8 mouse cellular contexts compared by ENCODE assay signal in genomic region chr16:31592014-31592871, GRCm38 (mm10).
DNase-seq lines count a peak whose midpoint lies in the region; ATAC-seq and TF ChIP-seq lines count a peak whose summit lies in the region.

No protein-coding gene starts in this region.

- no peaks in the 10 kb centered on the region for H3K27me3 ChIP-seq in midbrain, embryonic 11.5 days (ENCODE audit: control insufficient read depth, insufficient read depth, low read length)
- no peaks in the 10 kb centered on the region for H3K27me3 ChIP-seq in small intestine, adult 2 months (ENCODE audit: control insufficient read depth, insufficient read depth, low read length)

- TF ChIP-seq POLR2A in small intestine, adult 2 months (IDR thresholded peaks at IDR 0.05; ENCODE audit: low read depth, low read length) = no peak

- H3K4me2 ChIP-seq in midbrain, embryonic 11.5 days = no peak overlapping the region

- H3K4me3 ChIP-seq in midbrain, embryonic 11.5 days (ENCODE audit: low read depth, low read length) = no peak overlapping the region
- no peak overlapping the region for H3K4me3 ChIP-seq in small intestine, adult 2 months (ENCODE audit: low read depth, low read length)

- peak; percentile 39 for DNase-seq in adrenal gland, postnatal 25 days
- DNase-seq in embryo, embryonic 11 days = peak; percentile 90
- peak; percentile 75 for DNase-seq in gonadal fat pad, adult 2 months (ENCODE audit: low read depth)
- DNase-seq in kidney, adult 11 months = peak; percentile 48
- DNase-seq in left cerebral cortex, postnatal 36 days (ENCODE audit: low spot score in 2 of 2) = peak; percentile 56 to 61
- DNase-seq in midbrain, embryonic 11.5 days (ENCODE audit: low spot score, missing footprints) = peak; percentile 96
- no peak for DNase-seq in thymus, postnatal 36 days

- peaks cover 19% of the 10 kb centered on the region for H3K4me1 ChIP-seq in midbrain, embryonic 11.5 days (ENCODE audit: control insufficient read depth, insufficient read depth, low read length)
- H3K4me1 ChIP-seq in small intestine, adult 2 months (ENCODE audit: control insufficient read depth, insufficient read depth, insufficient read length, low read length) = peaks cover 5% of the 10 kb centered on the region; the same call in 1 of the 2 replicates

- peak overlapping the region; percentile 28; the same call in 1 of the 2 replicates for H3K27ac ChIP-seq in midbrain, embryonic 11.5 days (ENCODE audit: low read depth, low read length)
- H3K27ac ChIP-seq in small intestine, adult 2 months (ENCODE audit: insufficient read depth, low read depth, low read length) = peak overlapping the region; percentile 51

- H3K9me3 ChIP-seq in midbrain, embryonic 11.5 days (ENCODE audit: control insufficient read depth, low read length) = no peaks in the 10 kb centered on the region

- TF ChIP-seq CTCF in small intestine, adult 2 months (IDR thresholded peaks at IDR 0.05; ENCODE audit: extremely low read depth, insufficient read length, insufficient replicate concordance, low read depth, low read length) = no peak

- no peaks in the 10 kb centered on the region for H3K36me3 ChIP-seq in midbrain, embryonic 11.5 days (ENCODE audit: control insufficient read depth, insufficient read depth, low read length)
- no peaks in the 10 kb centered on the region for H3K36me3 ChIP-seq in small intestine, adult 2 months (ENCODE audit: control insufficient read depth, insufficient read depth, low read length)

- intact Hi-C loops in left cerebral cortex, postnatal 36 days (cut with DNase I) = loop anchor here (5.0 kb wide), 2 partner anchors 85 to 105 kb away; no protein-coding TSS in a partner anchor

- H3K9ac ChIP-seq in midbrain, embryonic 11.5 days (ENCODE audit: low read length) = no peak overlapping the region

- 12% methylated on average over 7 of the region's 7 CpGs for WGBS in midbrain, embryonic 11.5 days
- 2% methylated on average over 7 of the region's 7 CpGs for WGBS in small intestine, adult 2 months

- peak; percentile 97 for ATAC-seq in midbrain, embryonic 11.5 days (ENCODE audit: low FRiP score)

Comparison
In these comparisons a context has a peak if more than half of its experiments do, and no peak if none do; other contexts are left out.
1. DNase-seq: peak in adrenal gland, postnatal 25 days (single experiment), embryo, embryonic 11 days (single experiment), gonadal fat pad, adult 2 months (single experiment), kidney, adult 11 months (single experiment), left cerebral cortex, postnatal 36 days (2 of 2) and midbrain, embryonic 11.5 days (single experiment); none in thymus, postnatal 36 days (0 of 2).